Mouse (Mus musculus): ENCODE measurements at regions not wholly inside any gene's neighbourhood (a gene's known extent, or its start where the extent isn't known, plus 50 kb on each side); places are given as distances from the start of the nearest gene placed in this dataset.

GRCm38 (mm10) chr1:193541281-193541680 lies 171.2 kb upstream of the Camk1g start:
- TF ChIP-seq CTCF (IDR thresholded peaks at IDR 0.05; ENCODE audit: low read depth, low read length) (no peak), POLR2A (IDR thresholded peaks at IDR 0.05; ENCODE audit: borderline replicate concordance, low read depth, low read length) (no peak)
